Mouse (Mus musculus) kidney, embryonic 16.5 days (tissue): ENCODE results near the gene Ak7. TPM values are rescaled to one million over a fixed set of nuclear protein-coding genes. Genes with fewer than 3 reads are reported as not detected.
A peak's percentile ranks its signal among the peaks of the same experiment; 100 is the strongest.

ENCODE experiments used
- ATAC-seq: fragments of 200-750 bp; cut with Nextera tagmentation; 2 replicates; pipeline ENCODE4 v1.8.0; 2017; ENCODE audit warnings: moderate TSS enrichment; ENCODE audit not compliant: low FRiP score, low TSS enrichment
- H3K27ac ChIP-seq: fragments of 300-500 bp; sonication (generic); 2 replicates; pipeline ENCODE4 v1.5.1; 2014; ENCODE audit warnings: low read length
- H3K27me3 ChIP-seq: fragments of 300-500 bp; sonication (generic); 2 replicates; pipeline ENCODE4 v1.6.1; 2014; ENCODE audit warnings: low read length, control low read depth, mixed read lengths; ENCODE audit not compliant: insufficient read depth
- H3K36me3 ChIP-seq: fragments of 300-500 bp; sonication (generic); 2 replicates; pipeline ENCODE4 v1.6.1; 2014; ENCODE audit warnings: low read length, control low read depth, mixed read lengths; ENCODE audit not compliant: insufficient read depth
- H3K4me1 ChIP-seq: fragments of 300-500 bp; sonication (generic); 2 replicates; pipeline ENCODE4 v1.6.1; 2014; ENCODE audit warnings: low read length, control low read depth, mixed read lengths; ENCODE audit not compliant: insufficient read depth
- H3K4me2 ChIP-seq: fragments of 300-500 bp; sonication (generic); replicated peaks from 2 replicates; pipeline ENCODE4 v1.6.1; 2014; ENCODE audit warnings: low read depth, low read length
- H3K4me3 ChIP-seq: fragments of 300-500 bp; sonication (generic); 2 replicates; pipeline ENCODE4 v1.5.1; 2014; ENCODE audit warnings: mild to moderate bottlenecking, low read length
- H3K9ac ChIP-seq: fragments of 300-500 bp; sonication (generic); replicated peaks from 2 replicates; pipeline ENCODE4 v1.6.1; 2014; ENCODE audit warnings: low read length
- H3K9me3 ChIP-seq: fragments of 300-500 bp; sonication (generic); 2 replicates; pipeline ENCODE4 v1.6.1; 2016; ENCODE audit warnings: low read length, control low read depth
- WGBS: fragments of 180-500 bp; shearing (Covaris S2); extraction: QIAGEN DNeasy Blood & Tissue Kit; methylation state at CpG from one replicate; pipeline ENCODE4 v1.1.7; 2014; 5-methylcytosine and 5-hydroxymethylcytosine counted together
- polyA plus RNA-seq: library from polyadenylated mRNA; unstranded; fragments of >200 nt; fragmentation: Nextera tagmentation; extraction: Ambion mirVana; gene quantifications from 2 replicates; pipeline ENCODE4 v1.2.1, GENCODE M21; 2015

Gene Ak7
- polyA plus RNA-seq, 1 experiment from 2014 or later = 1.4 TPM

- no peaks in the 10 kb centered on the region for H3K9me3 ChIP-seq
- no peak for ATAC-seq
- peaks cover 13% of the 10 kb centered on the region; the same call in 1 of the 2 replicates for H3K36me3 ChIP-seq
- no peak overlapping the region for H3K4me2 ChIP-seq
- H3K9ac ChIP-seq = no peak overlapping the region
- H3K4me3 ChIP-seq = no peak overlapping the region
- H3K27ac ChIP-seq = no peak overlapping the region
- WGBS = 87% methylated on average over 13 of the region's 13 CpGs
- H3K4me1 ChIP-seq = peaks cover 9% of the 10 kb centered on the region
- H3K27me3 ChIP-seq = no peaks in the 10 kb centered on the region
Measured at GRCm38 (mm10) chr12:105689435-105689834, 16.3 kb upstream of the Ak7 start.

DNA sequence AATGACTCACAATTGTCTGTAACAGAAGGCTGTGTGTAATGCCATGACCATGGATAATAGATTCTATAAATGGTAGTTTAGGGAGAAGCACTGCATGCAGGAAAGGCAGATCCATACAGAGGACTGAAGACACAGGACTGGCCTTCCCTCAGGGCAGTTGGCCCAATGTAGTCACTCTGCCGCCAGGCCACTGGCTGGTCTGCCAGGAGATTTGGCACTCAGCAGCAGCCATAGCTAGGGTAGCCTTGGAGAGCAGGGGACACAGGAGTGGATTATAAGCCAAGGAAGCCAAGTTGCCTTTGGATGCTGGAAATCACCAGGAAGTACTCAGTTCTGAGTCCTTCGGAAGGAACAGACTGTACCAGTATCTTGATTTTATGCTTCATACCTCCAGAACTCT, 11.8 kb upstream of the Ak7 start:
- Histone ChIP-seq H3K36me3 (peaks cover 14% of the 10 kb centered on the region; the same call in 1 of the 2 replicates), H3K4me2 (no peak overlapping the region)
- 93% methylated on average over 2 of the region's 2 CpGs for WGBS

DNA sequence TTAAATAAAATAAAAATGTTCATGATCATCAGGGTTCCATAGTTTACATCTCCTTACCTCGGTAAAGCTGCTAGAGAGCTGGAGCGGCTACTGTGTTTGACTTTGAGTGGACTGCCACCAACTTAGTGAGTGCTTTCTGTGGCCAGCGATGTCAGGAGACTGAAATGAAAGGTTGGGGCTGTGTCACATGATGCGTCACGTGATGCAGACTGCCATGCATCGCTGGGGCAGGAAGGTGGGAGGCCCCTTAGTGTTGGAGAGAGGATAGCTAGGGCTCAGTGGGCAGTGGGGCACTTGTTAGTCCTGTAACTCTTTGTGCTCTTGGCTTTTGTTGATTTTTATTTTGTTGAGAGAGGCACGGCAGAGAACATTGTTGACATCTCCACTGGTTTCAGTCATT, 9.9 kb upstream of the Ak7 start:
- WGBS = 82% methylated on average over 7 of the region's 7 CpGs
- no peaks in the 10 kb centered on the region for H3K4me1 ChIP-seq
- H3K4me3 ChIP-seq = no peak overlapping the region
- H3K4me2 ChIP-seq = no peak overlapping the region
- ATAC-seq = no peak
- H3K36me3 ChIP-seq = peaks cover 16% of the 10 kb centered on the region; the same call in 1 of the 2 replicates
- H3K9ac ChIP-seq = no peak overlapping the region
- no peak overlapping the region for H3K27ac ChIP-seq
- no peaks in the 10 kb centered on the region for H3K27me3 ChIP-seq
- no peaks in the 10 kb centered on the region for H3K9me3 ChIP-seq

More for the DNA sequence above, 11.8 kb upstream of the Ak7 start:
- Histone ChIP-seq H3K4me1 (no peaks in the 10 kb centered on the region), H3K9ac (no peak overlapping the region), H3K27ac (no peak overlapping the region), H3K4me3 (no peak overlapping the region), H3K9me3 (no peaks in the 10 kb centered on the region), H3K27me3 (no peaks in the 10 kb centered on the region)
- ATAC-seq = no peak

DNA sequence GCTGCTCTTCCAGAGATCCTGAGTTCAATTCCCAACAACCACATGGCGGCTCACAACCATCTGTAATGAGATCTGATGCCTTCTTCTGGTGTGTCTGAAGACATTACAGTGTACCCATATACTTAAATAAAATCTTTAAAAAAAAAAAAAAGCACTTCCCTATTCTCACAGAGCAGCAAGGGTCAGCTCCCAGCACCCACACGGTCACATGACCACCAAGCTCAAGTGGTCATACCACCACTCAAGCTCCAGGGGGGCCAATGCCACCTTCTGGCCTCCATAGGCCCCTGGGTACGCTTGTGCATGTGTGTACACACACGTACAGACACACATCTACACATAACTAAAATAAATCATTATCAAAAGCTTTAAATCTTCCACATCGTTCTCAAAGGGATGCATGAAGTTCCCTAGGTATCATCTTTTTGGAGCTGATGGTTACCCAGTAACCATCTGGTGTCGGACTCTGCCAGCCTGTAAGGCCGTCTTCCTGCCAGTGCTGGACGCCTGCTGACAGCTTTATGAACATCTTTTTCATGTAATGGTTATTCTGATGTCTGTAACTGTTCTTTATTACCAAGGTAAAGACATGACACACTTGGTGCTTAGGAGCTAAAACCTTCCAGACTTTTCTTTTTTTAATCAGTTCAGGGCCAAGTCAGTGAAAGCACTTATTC, 8.5 kb upstream of the Ak7 start:
- Histone ChIP-seq H3K4me3 (no peak overlapping the region), H3K27me3 (no peaks in the 10 kb centered on the region), H3K27ac (no peak overlapping the region), H3K9ac (no peak overlapping the region), H3K4me2 (no peak overlapping the region), H3K36me3 (peaks cover 10% of the 10 kb centered on the region; the same call in 1 of the 2 replicates), H3K4me1 (no peaks in the 10 kb centered on the region), H3K9me3 (no peaks in the 10 kb centered on the region)
- ATAC-seq = no peak
- 88% methylated on average over 8 of the region's 8 CpGs for WGBS

DNA sequence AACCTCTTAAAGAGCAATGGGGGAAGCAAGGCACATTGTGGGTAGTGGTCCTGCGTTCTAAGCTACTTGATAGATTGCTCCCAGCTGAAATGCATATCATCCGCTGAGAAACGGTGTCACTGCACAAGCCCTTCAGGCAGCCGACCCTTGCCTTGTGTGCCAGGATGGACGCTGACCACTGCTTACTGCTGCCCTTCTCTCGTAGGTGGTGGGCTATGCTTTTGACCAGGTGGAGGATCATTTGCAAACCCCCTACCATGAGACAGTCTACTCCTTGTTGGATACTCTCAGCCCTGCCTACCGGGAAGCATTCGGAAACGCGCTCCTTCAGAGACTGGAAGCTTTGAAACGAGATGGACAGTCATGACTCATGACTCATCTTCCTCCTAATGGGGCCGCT, 5.3 kb upstream of the Ak7 start:
- no peaks in the 10 kb centered on the region for H3K27me3 ChIP-seq
- no peak overlapping the region for H3K4me2 ChIP-seq
- no peak overlapping the region for H3K27ac ChIP-seq
- peaks cover 10% of the 10 kb centered on the region; the same call in 1 of the 2 replicates for H3K36me3 ChIP-seq
- no peak overlapping the region for H3K4me3 ChIP-seq
- 92% methylated on average over 12 of the region's 12 CpGs for WGBS
- peaks cover 4% of the 10 kb centered on the region for H3K4me1 ChIP-seq
- H3K9ac ChIP-seq = no peak overlapping the region
- no peak for ATAC-seq
- H3K9me3 ChIP-seq = no peaks in the 10 kb centered on the region

DNA sequence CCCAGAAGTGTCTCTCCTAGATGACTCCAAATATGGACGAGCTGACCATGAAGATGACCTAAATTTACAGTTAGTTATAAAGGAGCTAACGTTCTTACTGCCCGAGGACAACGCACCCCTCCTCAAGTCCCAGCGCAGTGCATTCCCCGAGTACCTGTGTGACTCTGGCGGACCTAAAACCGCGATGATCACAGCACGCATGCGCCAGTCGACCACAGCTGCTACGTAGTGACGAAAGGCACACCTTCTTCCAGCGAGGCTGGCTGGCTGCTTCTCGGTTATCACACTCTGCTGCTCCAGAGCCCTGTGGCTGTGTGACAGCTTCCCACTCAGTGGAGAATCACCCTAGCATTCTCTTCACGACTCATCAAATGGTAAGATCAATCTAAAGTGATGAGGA, 12.8 kb downstream of the Ak7 start:
- Histone ChIP-seq H3K9me3 (no peaks in the 10 kb centered on the region), H3K4me3 (peak overlapping the region; percentile 8; the same call in 1 of the 2 replicates), H3K4me1 (no peaks in the 10 kb centered on the region), H3K27me3 (no peaks in the 10 kb centered on the region), H3K27ac (no peak overlapping the region), H3K4me2 (0 out of 2 replicates have a peak overlapping the region, but pooled peaks have one; percentile 14), H3K9ac (no peak overlapping the region), H3K36me3 (no peaks in the 10 kb centered on the region)
- no peak for ATAC-seq
- 59% methylated on average over 17 of the region's 17 CpGs for WGBS

- no peaks in the 10 kb centered on the region for H3K36me3 ChIP-seq
- H3K9me3 ChIP-seq = no peaks in the 10 kb centered on the region
- no peak overlapping the region for H3K4me2 ChIP-seq
- H3K27me3 ChIP-seq = no peaks in the 10 kb centered on the region
- WGBS = 69% methylated on average over 3 of the region's 3 CpGs
- H3K27ac ChIP-seq = no peak overlapping the region
- no peak overlapping the region for H3K9ac ChIP-seq
- ATAC-seq = no peak
- H3K4me1 ChIP-seq = no peaks in the 10 kb centered on the region
- no peak overlapping the region for H3K4me3 ChIP-seq
Measured at GRCm38 (mm10) chr12:105720196-105720595, 14.4 kb downstream of the Ak7 start.

- WGBS = 72% methylated on average over 14 of the region's 14 CpGs
- Histone ChIP-seq H3K27me3 (no peaks in the 10 kb centered on the region), H3K4me2 (no peak overlapping the region), H3K4me1 (no peaks in the 10 kb centered on the region), H3K27ac (no peak overlapping the region), H3K36me3 (no peaks in the 10 kb centered on the region), H3K9me3 (no peaks in the 10 kb centered on the region), H3K4me3 (no peak overlapping the region), H3K9ac (no peak overlapping the region)
- no peak for ATAC-seq
Measured at GRCm38 (mm10) chr12:105721452-105722132, 15.8 kb downstream of the Ak7 start.

- ATAC-seq = peak; percentile 29; the same call in 1 of the 2 replicates
- Histone ChIP-seq H3K36me3 (no peaks in the 10 kb centered on the region), H3K27me3 (no peaks in the 10 kb centered on the region), H3K4me2 (no peak overlapping the region), H3K9ac (no peak overlapping the region), H3K27ac (no peak overlapping the region), H3K9me3 (no peaks in the 10 kb centered on the region), H3K4me1 (no peaks in the 10 kb centered on the region), H3K4me3 (no peak overlapping the region)
- 3% methylated on average over 5 of the region's 5 CpGs for WGBS
Measured at GRCm38 (mm10) chr12:105722657-105723056, 16.9 kb downstream of the Ak7 start.

DNA sequence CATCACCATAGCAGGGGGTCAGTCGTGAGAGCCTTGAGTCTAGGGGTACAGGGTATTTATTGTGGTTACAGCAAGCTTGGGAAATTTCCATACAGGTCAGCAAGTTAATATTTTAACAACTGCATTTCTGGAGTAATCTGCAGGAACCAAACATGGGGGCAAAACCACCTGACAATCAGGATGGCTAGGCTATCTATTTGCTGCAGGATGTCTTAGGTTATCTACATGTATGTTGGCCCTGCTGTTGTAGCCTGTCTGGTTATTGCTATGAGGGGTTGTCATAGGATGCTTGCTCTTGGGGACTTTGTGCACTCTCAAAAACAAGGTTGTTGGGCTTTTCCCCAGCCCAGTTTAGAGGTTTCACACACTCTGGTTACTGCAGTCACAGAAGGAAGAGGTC, 18.8 kb downstream of the Ak7 start:
- ATAC-seq = no peak

More for the DNA sequence above, 18.8 kb downstream of the Ak7 start:
- Histone ChIP-seq H3K4me1 (no peaks in the 10 kb centered on the region), H3K36me3 (no peaks in the 10 kb centered on the region), H3K27me3 (no peaks in the 10 kb centered on the region), H3K4me2 (no peak overlapping the region), H3K9ac (no peak overlapping the region), H3K4me3 (no peak overlapping the region), H3K9me3 (no peaks in the 10 kb centered on the region), H3K27ac (no peak overlapping the region)
- 50% methylated on average over 1 of the region's 1 CpGs for WGBS
